Mouse (Mus musculus): ENCODE data around the gene Sppl3.

Sppl3 gene

GRCm38 (mm10) chr5:115000503-115000902 lies 10.4 kb upstream of the Sppl3 start:
- DNase-seq, result peak in 1 of 2 experiments; percentile 42

- peak in 1 of 2 experiments; percentile 37 for DNase-seq
Measured at GRCm38 (mm10) chr5:115001464-115001863, 9.5 kb upstream of the Sppl3 start.

DNA sequence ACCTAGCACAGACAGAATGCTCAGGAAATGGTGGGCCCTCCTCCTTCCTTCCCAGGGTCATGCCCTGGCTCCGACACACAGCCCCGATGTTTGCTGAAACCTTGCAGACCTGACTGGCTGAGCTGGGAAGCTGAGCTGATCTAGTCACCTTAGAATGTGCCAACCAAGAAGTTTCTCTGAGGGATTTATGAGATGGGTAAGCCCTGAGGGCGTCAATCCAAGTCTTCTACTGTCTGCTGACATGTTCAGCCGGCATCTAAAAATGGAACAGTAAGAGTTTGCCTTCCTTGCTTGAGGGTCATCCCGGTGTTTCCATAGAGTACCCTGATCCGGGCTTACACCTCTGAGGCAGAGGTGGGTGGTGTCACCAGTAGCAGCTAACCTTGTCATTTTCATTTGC lies 8.2 kb upstream of the Sppl3 start:
- peak in 1 of 2 experiments; percentile 15 for DNase-seq

GRCm38 (mm10) chr5:115003224-115003873 lies 7.6 kb upstream of the Sppl3 start:
- DNase-seq, result peak in 1 of 2 experiments; percentile 8

DNA sequence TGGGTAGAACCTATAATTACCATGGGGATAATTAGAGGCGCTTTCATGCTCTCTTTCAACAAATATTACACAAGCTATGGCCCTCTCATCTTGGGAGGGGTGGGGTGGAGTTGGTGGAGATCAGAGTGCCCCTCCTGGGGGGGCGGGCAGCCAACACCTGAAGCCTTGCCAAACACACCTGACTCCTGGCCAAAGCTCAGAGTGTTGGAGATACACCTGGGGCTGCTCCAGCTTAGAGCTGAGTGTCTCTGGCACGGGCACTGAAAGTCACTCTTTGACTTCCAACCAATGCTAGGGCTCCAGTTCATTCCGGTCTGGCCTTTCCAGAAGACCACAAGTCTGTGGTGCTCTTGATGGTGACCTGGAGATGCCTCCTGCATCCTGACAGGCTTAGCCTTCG lies 3.2 kb upstream of the Sppl3 start:
- DNase-seq, result no peak

GRCm38 (mm10) chr5:115008307-115008706 lies 2.6 kb upstream of the Sppl3 start:
- DNase-seq, result no peak

DNA sequence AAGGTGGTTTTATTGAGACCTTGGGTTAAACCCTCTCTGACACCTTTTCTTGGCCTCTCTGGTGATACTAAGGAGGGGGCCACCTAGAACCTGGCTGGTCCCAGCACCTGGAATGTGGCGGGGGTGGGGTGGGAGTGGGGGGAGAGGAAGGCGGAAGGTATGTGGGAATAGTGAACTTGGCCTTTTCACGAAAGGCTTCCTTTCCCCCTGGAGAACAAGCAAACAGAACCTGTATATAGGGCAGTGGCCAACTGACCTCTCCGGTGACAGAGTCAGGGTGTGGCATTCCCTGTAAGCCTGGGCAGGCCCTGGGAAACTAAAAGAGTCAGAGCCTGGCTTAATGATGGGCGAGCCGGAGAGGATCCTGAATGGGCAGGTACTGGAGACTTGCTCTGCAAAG lies 1.8 kb upstream of the Sppl3 start:
- DNase-seq, result no peak

DNA sequence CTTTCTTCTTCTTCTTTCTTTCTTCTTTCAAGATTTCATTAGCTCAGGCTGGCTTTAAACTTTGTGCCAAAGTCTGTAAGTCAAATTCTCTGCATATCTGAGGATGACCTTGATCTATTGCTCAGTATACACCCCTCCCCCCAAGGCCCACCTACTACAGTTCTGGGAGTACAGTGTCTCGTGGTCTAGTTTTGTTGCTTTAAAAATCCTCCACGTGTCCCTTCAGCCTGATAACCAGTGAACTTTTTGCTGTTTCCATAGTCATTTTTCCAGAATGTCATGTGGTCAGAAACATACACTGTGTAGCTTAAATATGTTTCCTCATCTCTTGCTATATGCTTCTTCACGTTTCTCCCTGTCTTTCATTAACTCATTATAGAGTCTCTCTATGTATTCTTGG lies 976 bp upstream of the Sppl3 start:
- DNase-seq, result no peak

GRCm38 (mm10) chr5:115011217-115011518 lies 231 bp downstream of the Sppl3 start:
- no peak for DNase-seq

DNA sequence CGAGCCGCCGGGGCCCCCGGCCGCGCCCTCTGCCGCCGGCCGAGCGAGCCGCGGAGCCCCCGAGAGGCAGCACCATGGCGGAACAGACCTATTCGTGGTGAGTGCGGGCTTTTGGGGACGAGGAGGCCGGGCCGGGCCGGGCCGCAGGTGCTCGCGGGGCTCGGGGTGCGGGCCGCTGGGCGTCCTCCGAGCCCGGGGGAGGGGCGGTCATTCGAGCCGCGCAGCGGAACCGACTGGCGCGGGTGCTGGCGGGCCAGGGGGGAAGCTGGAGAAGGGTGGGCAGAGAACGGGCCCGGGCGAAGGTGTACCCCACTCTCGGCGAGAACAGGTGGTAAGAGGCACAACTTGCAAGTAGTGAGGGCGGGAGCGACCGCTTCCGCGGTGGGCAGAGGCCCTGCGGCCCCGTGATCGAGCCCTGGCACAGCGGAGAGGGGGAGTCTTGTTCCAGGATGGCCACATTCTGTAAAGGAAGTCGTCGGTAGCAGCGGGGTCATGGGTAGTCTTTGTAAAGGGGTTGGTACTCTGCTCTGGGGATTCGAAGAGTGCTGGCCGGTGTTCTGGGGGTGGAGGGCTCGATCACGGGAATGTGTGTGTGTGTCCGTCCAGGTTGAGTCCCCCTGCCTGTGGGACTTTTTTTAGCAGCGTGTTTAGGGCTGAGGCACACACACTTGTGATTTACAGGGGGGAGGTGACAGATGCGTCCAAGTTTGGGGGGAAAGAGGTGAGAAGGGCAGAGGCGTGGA lies 753 bp downstream of the Sppl3 start:
- DNase-seq, result peak; percentile 49 to 77

DNA sequence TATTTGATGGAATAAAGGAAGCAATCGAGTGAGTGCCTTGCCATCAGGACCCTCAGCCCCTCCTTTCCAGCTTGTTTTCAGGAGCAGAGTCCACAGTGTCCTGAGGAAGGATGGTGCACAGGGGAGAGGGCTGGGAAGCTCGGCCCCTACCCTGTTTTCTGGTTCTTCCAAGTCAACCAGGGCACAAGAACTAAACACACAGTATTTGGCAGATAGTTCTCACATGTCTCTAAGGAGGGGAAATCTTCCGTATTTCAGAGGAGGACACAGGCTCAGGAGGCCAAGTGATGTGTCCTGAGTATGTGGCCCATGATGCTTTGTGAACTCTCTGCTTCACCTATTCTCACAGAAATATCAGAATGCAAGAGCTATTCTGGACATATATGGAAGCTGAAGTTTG lies 2.5 kb downstream of the Sppl3 start:
- DNase-seq, result no peak

DNA sequence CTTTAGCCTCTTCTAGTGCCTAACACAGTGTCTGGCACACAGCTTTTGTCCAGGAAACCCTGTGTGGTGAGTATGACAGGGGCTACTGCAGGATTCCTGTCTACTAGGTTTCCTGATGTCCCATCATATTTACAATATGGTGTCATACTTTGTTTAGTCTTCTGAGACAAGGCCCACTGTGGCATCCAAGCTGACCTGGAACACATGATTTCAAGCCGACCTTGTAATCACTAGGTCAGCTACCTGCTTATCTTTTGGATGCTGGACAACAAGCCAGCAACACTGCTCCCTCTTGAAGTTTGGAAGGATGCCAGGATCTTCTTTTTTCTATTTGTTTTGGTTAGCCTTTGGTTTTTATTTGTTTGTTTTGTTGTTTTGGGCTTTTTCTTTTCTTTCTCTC lies 3.6 kb downstream of the Sppl3 start:
- DNase-seq, result no peak

GRCm38 (mm10) chr5:115015121-115015520 lies 4.2 kb downstream of the Sppl3 start:
- DNase-seq, result no peak

DNA sequence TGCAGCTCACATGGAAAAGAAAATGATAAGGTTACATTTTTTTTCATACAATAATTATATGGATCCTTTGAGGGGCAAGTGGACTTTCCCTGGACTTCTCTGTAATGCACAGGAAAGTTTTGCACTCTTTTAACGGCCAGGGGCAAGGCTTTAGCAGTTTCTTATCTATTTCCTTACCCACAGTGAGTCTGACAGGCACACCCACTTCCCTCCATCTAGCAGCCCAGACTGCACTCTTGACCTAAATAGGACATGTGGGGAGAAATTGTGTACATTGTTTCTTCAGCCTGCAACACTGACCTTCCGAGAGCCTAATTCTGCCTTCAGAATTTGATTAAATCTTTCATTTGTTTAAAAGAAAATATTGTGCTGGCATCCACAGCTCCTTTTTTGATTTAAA lies 7.3 kb downstream of the Sppl3 start:
- DNase-seq, result no peak

DNA sequence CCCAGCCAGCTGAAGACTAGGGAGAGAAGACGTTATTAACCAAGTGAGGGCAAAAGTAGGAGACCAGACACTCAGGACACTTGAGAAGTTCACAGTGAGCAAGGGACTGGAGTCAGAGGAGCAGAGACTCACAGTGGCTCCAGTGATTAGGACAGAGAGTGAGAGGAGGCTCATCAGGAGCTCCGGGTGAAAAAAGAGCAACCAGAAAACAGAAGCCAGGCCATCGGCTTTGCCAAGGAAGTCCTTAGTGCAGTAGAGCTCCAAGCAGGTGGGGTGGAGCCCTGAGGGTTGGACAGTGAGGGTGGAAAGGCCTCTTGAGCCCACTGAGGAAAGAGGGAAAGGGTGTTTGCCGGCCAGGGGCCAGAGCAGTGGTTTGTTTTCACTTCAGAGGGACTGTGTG lies 7.9 kb downstream of the Sppl3 start:
- DNase-seq, result no peak

- no peak for DNase-seq
Measured at GRCm38 (mm10) chr5:115022021-115022420, 11.1 kb downstream of the Sppl3 start.

DNA sequence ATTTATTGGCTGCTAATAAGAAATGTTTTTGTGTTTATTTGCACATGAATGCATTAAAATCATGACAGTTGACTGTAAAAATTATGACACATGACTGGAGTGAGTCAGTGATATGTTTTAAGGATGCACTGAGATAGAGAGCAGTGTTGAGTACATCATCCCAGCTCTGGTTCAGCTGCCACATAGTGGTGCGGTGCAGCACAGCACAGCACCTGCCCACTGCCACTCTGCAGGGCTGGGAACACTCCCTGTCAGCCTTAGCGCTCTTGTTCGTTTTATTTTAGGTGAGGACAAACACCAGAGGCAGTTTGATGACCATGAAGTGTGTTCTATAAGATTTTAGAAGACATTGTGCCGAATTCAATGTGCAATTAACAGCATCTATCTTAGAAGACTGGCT lies 15.2 kb downstream of the Sppl3 start:
- DNase-seq, result no peak

GRCm38 (mm10) chr5:115027109-115027508 lies 16.2 kb downstream of the Sppl3 start:
- DNase-seq, result no peak

DNA sequence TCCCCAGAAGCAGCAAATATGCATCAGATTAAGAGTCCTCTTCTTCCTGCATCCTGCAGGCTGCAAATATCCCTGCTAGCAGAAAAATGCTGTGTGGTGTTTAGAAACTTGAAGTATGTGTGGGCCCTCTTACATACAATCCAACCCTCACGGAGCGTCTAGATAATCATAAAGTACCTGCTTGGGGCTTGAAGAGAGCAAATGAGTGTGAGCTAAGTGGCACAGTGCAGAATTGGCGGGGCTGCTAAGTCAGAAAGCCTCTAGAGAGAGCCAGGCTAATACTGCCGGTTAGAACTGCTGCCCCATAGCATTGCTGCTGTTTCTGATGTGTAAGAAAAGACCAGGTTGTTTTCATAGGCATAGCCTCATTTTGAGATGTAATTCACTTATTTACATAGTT lies 18.0 kb downstream of the Sppl3 start:
- no peak for DNase-seq

DNA sequence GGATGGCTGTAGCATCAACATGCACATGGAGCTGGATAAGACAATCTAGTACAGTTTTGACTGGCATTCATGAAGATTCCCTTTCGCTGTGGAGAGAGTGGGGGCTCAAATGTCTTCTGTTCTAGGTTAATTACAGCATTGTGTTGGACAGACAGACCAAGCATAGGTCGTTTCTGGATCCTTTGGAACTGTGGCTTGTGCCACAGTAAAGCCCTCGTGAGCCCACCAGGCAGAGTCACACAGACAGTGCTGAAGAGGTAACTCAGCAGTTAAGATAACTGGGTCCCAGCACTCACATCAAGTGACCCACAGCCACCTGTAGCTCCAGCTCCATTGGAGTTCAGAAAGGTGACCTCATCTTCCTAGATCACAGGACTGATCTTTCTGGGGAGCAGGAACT lies 18.6 kb downstream of the Sppl3 start:
- no peak for DNase-seq

GRCm38 (mm10) chr5:115031576-115031975 lies 20.6 kb downstream of the Sppl3 start:
- DNase-seq, result no peak

GRCm38 (mm10) chr5:115032620-115033019 lies 21.7 kb downstream of the Sppl3 start:
- peak; percentile 53 to 57 for DNase-seq

GRCm38 (mm10) chr5:115035217-115035616 lies 24.3 kb downstream of the Sppl3 start:
- no peak for DNase-seq

GRCm38 (mm10) chr5:115037099-115037498 lies 26.2 kb downstream of the Sppl3 start:
- no peak for DNase-seq

GRCm38 (mm10) chr5:115040756-115041155 lies 29.8 kb downstream of the Sppl3 start:
- peak; percentile 58 to 59 for DNase-seq

Data from kidney, postnatal 25 days (tissue).